Mouse (Mus musculus) lung, embryonic 15.5 days (tissue): ENCODE results near the gene Oprl1. TPM values are rescaled to one million over a fixed set of nuclear protein-coding genes. Genes with fewer than 3 reads are reported as not detected.

Experiments
- ATAC-seq: fragments of 200-750 bp; cut with Nextera tagmentation; 2 replicates; pipeline ENCODE4 v1.8.0; 2017; ENCODE audit warnings: moderate number of reproducible peaks, borderline replicate concordance; ENCODE audit not compliant: low FRiP score, low TSS enrichment; ENCODE audit errors: extremely low read depth
- H3K27ac ChIP-seq: fragments of 300-500 bp; sonication (generic); 2 replicates; pipeline ENCODE4 v1.5.1; 2015; ENCODE audit warnings: moderate library complexity, mild to moderate bottlenecking, inconsistent platforms
- H3K27me3 ChIP-seq: fragments of 300-500 bp; sonication (generic); 2 replicates; pipeline ENCODE4 v1.6.1; 2015; ENCODE audit warnings: inconsistent platforms
- H3K36me3 ChIP-seq: fragments of 300-500 bp; sonication (generic); 2 replicates; pipeline ENCODE4 v1.6.1; 2015; ENCODE audit warnings: inconsistent platforms
- H3K4me1 ChIP-seq: fragments of 300-500 bp; sonication (generic); 2 replicates; pipeline ENCODE4 v1.6.1; 2015; ENCODE audit warnings: inconsistent platforms
- H3K4me2 ChIP-seq: fragments of 300-500 bp; sonication (generic); 2 replicates; pipeline ENCODE4 v1.6.1; 2015; ENCODE audit warnings: inconsistent platforms, mild to moderate bottlenecking, moderate library complexity
- H3K4me3 ChIP-seq: fragments of 300-500 bp; sonication (generic); 2 replicates; pipeline ENCODE4 v1.5.1; 2015; ENCODE audit warnings: mild to moderate bottlenecking, inconsistent platforms
- H3K9ac ChIP-seq: fragments of 300-500 bp; sonication (generic); 2 replicates; pipeline ENCODE4 v1.6.1; 2015; ENCODE audit warnings: inconsistent platforms
- H3K9me3 ChIP-seq: fragments of 300-500 bp; sonication (generic); 2 replicates; pipeline ENCODE4 v1.6.1; 2016; ENCODE audit warnings: inconsistent platforms
- WGBS: fragments of 180-500 bp; shearing (Covaris S2); methylation state at CpG from one replicate; pipeline ENCODE4 v1.1.7; 2015; 5-methylcytosine and 5-hydroxymethylcytosine counted together
- polyA plus RNA-seq: library from polyadenylated mRNA; unstranded; fragments of >200 nt; fragmentation: Nextera tagmentation; extraction: Ambion mirVana; gene quantifications from 2 replicates; pipeline ENCODE4 v1.2.1, GENCODE M21; 2015

The Oprl1 gene
- polyA plus RNA-seq, 1 experiment from 2014 or later = 0.93 TPM

GRCm38 (mm10) chr2:181769397-181769796, 54.6 kb downstream of the Oprl1 start:
- Histone ChIP-seq H3K4me2 (no peak overlapping the region), H3K27ac (no peak overlapping the region), H3K4me3 (no peak overlapping the region), H3K27me3 (no peaks in the 10 kb centered on the region), H3K36me3 (no peaks in the 10 kb centered on the region), H3K9ac (no peak overlapping the region), H3K4me1 (no peaks in the 10 kb centered on the region), H3K9me3 (no peaks in the 10 kb centered on the region)
- WGBS = 81% methylated on average over 2 of the region's 2 CpGs
- no peak for ATAC-seq

Other genes with a start within 250 kb of the Oprl1 start
- 0.24 and 0.26 TPM in 2 replicates for gene Abhd16b, start 221.8 kb upstream of the Oprl1 start, polyA plus RNA-seq
- 155 and 160 TPM in 2 replicates for gene Tpd52l2, start 217.9 kb upstream of the Oprl1 start, polyA plus RNA-seq
- gene Dnajc5, start 194.5 kb upstream of the Oprl1 start, polyA plus RNA-seq = 84.8 and 87.4 TPM in 2 replicates
- 41.4 and 51.2 TPM in 2 replicates for gene Uckl1, start 130.1 kb upstream of the Oprl1 start, polyA plus RNA-seq
- gene Prpf6, start 123.1 kb upstream of the Oprl1 start, polyA plus RNA-seq = 60.8 and 61.9 TPM in 2 replicates
- 48.2 and 52.3 TPM in 2 replicates for gene Zfp512b, start 122.2 kb upstream of the Oprl1 start, polyA plus RNA-seq
- gene Samd10, start 115.8 kb upstream of the Oprl1 start, polyA plus RNA-seq = 29.7 and 30.1 TPM in 2 replicates
- not detected in 2 replicates for gene Gm29797, start 58.0 kb upstream of the Oprl1 start, polyA plus RNA-seq
- gene Sox18, start 43.4 kb upstream of the Oprl1 start, polyA plus RNA-seq = 65.3 and 70.3 TPM in 2 replicates
- 23.2 and 23.7 TPM in 2 replicates for gene Tcea2, start 34.7 kb upstream of the Oprl1 start, polyA plus RNA-seq
- gene Rgs19, start 21.0 kb upstream of the Oprl1 start, polyA plus RNA-seq = 72.3 and 72.5 TPM in 2 replicates
- gene Lkaaear1, start 16.6 kb upstream of the Oprl1 start, polyA plus RNA-seq = not detected in 2 replicates
- gene Myt1, start 48.3 kb downstream of the Oprl1 start, polyA plus RNA-seq = 0.06 and 0.19 TPM in 2 replicates
- 30.2 and 32.4 TPM in 2 replicates for gene Pcmtd2, start 122.8 kb downstream of the Oprl1 start, polyA plus RNA-seq
- 75.1 and 75.3 TPM in 2 replicates for gene Polr3k, start 149.3 kb downstream of the Oprl1 start, polyA plus RNA-seq